Mouse (Mus musculus): Measurements from ENCODE around the gene Etv6.

The Etv6 gene

DNA sequence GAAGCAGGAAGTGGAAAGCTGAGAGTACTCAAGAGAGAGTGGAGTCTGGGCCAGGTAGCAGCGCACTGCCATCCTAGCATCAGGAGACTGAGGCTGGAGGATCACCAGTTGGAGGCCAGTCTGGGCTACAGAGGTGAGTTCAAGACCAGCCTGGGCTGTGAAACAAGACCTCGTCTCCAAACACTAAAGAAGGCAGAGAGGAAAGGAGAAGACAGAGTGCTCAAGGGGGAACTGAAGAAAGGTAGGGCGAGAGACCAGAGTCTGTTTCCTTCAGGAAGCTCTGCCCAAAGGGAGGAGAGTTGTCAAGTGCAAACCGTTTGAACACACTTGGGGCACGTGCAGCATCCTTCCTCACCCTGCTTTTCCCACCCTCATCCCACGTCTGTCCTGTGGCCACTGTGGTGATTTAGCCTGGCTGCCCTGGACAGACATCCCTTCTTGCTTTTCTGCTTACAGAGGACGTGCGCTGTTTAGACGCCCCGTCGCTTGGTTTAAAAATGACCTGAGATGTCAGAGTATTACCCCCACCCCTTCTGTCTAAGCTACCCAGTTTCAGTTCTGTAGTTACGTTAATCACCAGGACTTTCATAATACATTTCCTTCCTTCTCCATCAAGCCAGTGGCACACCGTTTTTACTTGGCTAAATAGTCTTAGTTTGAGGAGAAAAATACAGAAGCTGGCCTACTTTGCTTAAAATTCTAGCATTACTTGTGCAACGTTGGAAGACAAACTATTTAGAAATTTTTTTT, 79.9 kb downstream of the Etv6 start:
- no peak for DNase-seq

DNA sequence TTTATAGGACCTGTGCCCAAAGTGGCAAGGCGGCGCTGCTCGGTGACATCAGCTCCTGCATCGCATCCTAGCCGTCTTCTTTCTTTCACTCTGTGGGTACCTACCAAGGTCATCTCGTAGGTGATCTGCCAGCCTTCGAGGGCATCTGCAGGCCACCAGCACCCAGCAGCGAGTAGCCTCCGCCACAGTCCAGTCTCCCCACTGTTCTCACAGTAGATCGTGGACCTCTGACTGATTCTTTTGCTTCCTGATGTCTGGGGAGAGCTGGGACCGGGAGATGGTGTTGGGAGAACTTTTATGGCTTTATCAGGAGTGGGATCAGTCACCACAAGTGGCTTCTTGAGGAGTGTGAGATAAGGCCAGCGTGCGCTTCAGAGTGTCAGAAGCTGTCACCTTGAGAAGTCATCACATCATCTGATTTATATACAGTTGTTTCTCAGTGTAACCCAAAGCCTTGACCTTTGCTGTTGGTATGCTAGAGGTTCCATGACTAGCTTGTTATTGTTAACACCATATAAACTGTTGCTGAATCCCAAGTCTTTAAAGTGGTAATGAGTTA, 82.0 kb downstream of the Etv6 start:
- DNase-seq, result no peak

DNA sequence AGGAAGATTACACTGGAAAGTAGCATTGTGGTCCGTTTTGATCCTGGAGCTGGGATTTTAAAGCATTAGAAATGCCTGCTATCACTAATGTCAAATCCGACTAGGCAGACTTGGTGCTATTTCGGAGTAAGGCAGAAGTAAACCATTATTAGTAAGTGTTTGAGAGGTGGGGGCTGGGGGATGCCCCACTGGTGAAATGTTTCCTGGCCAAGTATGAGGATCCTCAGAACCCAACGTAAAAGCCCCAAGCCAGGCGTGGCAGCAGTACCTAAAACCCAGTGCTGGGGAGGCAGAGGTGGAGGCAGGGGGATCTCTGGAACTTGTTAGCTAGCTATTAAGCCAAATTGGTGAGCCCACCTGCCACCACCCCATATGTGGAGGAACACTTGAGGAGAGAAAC, 83.0 kb downstream of the Etv6 start:
- DNase-seq, result no peak

DNA sequence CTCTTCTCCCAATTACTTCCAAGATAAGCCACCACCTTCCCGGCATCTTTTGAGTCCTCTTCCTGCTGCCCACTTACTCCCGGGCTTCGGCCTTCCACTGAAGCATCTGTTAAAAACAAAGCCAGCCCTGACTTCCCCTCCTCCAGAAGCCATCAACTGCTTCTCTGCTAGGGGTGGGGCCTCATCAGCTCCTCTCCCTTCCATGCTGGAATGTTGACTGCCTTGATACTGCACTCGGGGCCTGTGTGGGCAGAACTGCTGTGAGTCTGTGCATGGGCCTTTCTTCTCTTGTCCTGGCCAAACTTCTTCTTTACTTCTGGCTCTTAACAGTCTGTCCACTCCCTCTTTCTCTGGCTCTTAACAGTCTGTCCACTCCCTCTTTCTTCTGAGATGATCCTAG, 83.6 kb downstream of the Etv6 start:
- no peak for DNase-seq

DNA sequence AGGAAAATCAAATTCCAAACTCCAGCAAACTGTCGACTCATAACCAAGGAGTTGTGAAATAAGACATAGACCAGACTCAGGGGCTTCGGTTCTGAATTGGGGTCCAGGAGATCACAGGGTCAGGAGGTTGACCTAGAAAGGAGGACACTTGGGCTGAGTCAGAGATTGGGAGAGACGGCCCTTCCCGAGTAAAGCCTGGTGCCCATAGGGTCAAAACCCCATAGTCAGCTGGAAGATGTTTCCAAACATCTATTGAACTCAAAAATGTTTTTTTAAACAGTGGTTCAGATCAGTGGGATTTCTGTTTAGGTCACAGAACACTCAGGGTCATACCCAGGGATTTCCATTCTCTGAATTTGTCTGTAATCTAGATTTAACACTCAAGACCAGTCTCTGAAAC, 84.7 kb downstream of the Etv6 start:
- DNase-seq, result no peak

DNA sequence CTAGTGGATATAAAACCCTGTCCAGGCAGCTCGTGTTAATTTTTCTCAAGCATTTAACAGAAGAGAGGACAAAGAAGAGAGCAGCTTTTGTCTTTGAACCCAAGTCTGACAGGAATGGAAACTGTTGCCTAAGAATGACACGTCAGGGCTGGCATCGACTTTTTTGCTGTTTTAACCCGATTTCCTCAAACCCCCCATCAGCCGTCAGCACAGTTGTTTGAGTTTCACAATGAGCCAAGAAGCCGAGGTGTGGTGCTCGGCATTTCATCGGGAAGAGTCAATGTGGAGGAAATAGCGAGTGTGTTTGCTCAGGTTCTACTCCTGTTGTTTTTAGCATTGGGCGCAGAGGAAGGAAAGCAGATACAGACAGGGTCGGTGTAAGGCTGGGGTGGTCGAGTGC, 85.2 kb downstream of the Etv6 start:
- DNase-seq, result no peak

DNA sequence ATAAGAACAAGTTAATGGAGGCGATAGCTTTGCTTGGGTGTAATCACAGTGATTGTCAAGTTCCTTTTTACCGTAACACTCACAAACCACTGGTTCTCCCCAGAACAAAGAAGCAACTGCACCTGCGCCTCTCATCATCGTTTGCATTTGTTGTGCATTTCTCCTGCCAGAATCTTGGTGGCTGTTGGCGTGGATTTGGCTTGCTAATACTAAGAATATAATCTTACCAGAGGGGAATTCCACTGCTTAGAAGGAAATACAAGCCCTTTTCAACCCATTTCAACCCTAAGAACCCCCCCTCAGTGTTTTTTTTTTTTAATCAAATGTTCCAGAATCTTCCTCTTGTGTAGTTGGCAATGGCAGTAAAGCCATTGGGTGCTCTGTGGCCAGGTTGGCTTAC, 87.4 kb downstream of the Etv6 start:
- no peak for DNase-seq

DNA sequence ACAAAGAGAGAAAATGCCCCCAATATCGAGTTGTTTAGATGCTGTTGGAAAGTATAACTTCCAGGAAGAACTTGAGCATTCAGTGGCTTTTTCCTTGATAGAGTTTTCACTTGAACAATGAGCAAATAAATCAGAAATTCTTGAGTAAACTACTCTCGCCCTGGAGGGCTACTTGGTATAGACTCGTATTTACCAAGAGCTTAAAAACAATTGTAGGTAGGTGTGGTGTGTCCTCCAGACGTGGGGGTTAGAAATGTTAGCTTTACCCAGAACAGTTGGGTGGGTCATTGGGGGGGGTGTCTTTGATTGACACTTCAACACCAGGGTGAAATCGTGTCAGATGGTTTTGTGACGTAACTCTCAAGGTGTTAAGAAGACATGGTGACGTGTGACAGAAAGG, 88.0 kb downstream of the Etv6 start:
- DNase-seq, result no peak

DNA sequence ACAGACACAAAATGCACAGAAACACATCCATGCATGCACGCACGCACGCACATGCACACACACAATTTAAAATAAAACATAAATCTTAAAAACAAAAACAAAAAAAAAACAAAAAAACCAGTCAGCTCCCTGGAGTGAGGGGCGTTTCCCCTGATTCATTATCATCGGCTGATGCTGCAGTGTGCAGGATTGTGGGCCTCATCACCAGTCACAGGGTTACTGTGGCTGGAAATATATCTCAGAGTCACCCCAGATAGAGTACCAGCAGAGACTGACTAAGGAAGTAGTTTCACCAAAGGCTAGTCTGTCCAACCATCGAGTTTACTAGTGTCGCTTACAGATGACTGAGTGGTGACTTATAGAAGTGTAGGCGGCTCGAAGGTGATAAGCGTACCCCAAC, 88.8 kb downstream of the Etv6 start:
- DNase-seq, result no peak

DNA sequence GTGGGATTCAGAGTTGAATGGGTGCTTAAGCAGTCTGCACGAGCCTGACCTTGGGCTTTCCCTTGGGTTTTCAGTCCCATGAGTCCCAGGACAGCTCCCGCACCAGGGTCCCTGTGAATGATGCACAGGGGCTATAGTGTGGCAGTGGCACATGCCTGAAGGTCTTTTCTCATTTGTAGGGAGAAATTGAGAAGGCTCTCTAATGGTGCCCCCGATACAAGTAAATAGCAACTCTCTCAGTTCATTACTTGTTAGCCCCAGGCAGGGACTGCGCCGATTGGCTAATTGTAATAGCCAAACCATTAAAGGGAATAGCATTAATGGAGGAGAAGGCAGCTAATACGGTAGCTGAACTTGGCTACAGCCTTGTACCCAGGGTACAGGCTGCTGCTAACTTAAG, 92.5 kb downstream of the Etv6 start:
- DNase-seq, result no peak

DNA sequence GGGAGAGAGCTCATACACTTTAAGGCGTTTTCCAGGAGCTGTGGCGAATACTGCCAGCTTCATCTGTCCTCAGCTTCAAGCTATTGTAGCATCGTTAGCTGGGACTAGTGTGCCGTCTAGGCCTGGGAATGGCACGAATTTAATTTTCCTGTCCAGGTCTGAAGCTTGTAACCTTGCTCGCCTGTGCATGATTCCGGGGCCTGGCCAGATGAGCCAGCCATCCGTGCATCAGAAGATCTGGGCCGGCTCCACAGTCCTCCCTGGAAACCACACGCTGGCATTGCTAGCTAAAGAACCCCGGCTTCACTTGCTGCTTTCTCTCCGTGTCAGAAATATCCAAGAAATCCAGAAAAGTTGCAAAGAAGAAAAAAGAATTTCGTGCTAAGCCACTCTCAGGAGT, 93.1 kb downstream of the Etv6 start:
- no peak for DNase-seq

DNA sequence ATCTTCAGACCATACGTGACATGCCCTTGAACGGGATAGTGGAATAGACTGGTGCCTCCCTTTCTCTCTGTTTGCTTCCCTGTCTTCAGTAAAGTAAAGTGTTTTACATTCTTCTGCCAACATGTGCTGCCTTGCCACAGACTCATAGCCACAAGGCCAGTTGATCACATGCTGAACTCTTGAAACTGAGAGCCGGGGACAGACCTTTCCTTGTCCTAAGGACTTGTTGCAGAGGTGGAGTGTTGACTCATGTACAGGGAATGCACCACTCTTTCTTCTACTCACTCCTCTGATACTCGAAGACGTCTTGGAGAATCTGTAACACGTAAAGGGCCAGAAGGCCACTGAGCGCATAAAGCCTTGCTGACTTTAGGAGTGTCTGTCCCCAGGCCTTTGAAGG, 94.3 kb downstream of the Etv6 start:
- DNase-seq, result no peak

DNA sequence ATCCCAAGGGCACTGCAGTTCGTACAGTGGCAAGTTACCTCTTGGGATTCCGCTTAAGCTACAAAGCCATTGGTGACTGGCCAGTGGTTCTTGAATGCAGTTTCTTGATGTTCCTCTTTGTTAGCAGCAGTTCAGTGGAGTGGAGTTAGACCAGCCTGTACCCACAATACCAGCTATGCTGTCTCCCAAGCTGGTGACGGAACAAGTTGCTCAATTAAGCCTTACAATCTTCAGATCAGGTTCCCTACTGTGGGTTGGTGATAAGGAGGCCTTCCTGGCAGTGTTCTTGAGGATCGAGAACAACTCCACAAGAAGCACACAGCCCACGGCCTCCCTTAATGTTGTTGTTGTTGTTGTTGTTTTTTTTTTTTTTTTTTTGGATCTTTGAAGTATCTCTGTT, 95.3 kb downstream of the Etv6 start:
- no peak for DNase-seq

DNA sequence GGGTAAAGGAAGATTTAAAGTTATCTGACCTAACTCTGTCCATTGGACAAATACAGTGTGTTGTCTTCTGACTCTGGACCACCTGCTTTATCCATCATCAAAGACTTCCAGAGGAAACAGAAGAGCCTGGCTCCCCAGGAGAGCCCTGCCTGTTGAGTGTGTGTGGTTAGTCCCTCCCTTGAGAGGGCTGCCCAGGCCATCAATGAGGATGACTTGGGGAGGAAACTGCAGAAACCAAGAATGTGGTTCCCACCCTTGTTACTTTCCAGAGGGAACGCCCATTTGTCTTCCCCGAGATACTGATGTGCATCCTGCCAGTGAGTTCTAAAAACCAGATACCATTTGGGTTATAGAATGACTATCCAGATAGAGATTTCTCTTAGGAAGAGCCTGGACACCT, 96.1 kb downstream of the Etv6 start:
- DNase-seq, result no peak

DNA sequence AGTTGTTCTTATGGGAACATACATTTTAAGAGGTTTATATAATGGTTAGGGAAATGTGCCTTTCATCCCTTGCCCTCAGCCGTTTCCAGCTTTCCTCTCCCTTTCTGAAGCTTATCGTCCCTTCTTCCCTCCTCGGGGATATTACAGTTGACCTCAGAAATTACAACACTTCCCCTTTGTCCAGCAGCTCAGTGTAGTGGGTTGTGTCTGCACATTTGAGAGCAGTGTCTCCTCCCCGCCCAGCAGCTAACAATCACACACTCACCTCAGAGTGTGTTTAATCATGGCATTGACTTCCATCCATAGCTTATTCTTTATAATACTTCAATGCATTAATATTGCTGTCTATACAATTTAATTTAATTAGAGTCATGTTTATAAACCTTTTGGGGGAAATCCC, 98.3 kb downstream of the Etv6 start:
- DNase-seq, result no peak

DNA sequence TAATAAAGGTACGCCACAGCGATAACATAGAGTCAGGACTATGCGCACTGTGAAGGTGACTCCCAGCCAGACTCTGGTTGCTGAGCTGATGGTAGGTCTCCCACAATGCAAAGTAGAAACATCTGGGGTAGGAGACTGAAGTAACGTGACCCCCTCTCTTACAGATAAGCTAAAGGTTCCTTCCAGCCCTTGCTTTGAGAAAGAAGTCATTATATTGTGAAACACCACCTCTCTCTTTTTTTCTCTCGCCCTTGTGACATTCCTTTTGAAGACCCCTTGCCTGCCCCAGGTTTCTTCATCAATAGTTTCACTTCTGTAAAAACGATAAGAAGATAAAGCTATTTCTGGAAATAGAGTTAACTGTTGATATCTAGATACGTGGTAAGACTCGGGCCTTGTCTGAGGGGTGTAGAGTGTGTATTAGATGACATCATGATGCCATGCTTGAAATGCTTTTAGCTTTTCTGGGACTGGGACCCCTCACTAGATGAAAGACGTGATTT, 99.4 kb downstream of the Etv6 start:
- no peak for DNase-seq

DNA sequence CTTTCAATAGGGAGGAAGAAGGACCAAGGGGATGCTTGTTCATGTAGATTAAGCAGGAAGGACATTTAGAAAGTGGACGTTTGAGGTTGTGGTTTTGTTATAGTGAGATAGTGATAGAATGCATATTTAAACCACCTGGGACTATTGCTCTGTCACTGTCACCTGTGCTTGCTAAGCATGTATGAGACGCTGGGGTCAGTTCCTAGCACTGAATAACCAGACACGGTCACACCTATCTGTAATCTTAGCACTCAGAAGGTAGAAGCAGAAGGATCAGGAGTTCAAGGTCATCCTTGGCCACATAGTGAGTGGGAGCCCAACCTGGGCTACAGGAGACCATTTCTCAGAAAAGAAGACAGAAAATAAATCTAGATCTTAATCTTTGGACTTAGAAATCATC, 100.8 kb downstream of the Etv6 start:
- no peak for DNase-seq

DNA sequence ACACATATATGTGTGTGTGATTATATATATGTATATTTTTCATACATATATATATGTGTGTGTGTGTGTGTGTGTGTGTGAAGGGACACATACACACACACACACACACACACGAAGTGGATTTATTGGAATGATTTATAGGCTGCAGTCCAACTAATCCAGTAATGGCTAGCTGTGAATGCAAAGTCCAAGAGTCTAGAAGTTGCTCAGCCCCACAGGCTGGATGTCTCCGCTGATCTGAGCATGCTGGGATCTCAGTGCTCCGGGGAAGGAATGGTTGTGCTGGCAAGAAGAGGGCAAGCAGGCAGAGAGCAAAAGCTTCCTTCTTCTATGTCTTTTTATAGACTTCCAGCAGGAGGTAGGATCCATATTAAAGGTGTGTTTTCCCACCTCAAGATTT, 103.9 kb downstream of the Etv6 start:
- DNase-seq, result no peak

DNA sequence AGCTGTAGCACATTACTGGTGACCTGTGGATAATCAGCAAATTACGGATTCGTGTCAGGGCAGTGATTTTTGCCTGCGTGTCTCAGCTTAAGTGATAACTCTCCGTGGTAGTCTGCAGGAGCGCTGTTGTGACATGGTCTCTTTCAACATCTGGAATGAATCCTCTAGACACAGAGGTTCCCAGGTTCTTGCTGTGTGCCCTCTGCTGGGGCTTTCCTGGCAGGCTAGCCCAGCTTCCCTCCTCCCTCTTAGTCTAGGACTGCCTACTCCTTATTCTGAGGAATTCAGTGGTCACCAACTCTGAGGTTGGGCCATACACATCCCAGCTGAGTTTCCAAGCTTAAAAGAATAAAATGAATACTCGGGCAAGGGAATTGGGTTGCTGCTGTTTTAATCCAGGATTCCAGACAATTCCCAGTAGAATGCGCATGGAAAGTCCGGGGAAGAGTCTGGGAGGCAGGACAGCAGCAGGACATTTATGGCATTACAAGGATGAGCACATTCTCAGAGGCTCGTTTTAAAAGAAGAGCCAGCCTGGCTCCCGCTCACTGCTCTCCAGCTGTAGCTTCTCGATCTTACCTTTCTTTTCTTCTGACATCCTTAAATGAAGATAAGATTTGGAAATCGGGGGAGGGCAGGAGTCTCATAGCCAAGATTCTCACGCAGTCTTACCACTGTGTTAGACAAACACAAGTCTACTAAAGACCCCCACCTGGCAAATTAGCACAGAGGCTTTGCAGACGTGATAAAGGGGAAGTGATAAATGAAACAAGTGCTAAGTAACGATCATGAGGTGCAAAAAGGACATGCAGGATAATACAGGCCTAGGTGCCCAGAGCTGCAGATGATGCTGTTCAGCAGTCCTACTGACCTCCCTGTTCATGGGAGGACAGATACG, 105.5 kb downstream of the Etv6 start:
- no peak for DNase-seq

DNA sequence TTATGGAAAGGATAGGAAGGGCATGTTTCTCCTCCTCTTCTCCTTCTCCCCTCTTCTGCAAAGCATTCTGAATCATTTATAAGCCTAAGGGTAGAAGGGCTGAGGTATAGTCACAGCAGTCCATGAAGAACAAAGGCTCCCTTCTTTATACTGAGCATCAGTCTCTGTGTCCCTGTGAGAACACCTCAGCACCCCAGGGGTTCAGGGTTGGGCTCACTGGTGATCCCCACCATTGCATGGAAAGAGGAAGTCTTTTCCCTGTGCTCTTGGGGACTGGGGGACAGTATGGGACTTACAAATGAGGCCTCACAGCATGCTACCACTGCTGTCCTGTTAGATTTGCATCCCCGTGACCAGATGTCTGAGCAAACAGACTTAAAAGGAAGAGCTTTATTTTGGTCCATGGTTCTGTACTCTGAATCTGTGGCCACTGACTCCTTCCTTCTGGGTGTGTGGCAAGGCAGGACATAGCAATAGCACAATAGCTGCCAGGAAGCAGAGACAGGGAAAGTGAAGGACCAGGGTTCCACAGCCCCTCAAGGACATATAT, 106.2 kb downstream of the Etv6 start:
- no peak for DNase-seq

DNA sequence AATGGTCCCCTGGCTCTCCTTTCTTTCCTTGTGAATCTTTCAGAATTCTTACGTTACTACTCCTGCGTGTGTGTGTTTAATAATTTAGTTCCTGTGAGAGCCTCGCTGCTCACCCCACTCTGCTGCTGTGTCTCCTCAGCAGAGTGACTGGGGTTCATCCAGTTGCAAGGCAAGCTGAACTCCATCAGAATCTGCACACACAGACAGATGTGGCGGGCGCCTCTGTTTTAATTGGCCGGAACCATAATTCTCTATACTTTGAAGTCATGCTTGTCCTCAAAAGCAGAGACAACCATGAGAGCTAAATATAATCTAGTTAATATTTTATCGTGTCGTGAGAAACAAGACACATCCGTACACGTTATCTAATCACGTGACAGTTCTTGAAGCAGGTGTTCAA, 107.2 kb downstream of the Etv6 start:
- no peak for DNase-seq

DNA sequence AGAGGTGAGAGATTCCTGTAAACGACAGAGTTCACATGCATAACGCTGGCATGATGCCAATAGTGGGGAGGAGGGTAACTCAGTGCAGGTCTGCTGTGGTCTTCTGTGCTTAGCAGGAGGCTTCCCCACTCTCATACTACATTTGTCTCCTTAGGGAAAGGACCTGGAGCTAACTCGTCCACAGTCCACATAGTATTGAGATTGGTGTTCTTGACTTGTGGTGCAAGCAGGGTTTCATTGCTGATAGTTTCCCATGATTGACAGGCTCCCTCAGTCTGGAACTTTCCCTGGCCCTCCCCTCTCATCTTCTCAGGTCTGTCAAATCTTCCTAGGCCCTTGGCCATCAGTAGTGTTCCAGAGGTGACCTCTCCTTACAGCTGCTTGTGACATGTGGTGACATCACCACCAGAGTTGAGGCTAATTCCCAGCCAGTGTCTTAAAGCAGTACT, 108.2 kb downstream of the Etv6 start:
- DNase-seq, result no peak
